Comparison of ENCODE assay signal across 27 mouse cellular contexts in genomic region chr3:87487911-87488310, GRCm38 (mm10). TPM values are rescaled to one million over a fixed set of nuclear protein-coding genes. Genes with fewer than 3 reads are reported as not detected.
DNase-seq lines count a peak whose midpoint lies in the region; ATAC-seq and TF ChIP-seq lines count a peak whose summit lies in the region.
"Had no signal": no experiment of that assay in that cellular context is flagged by ENCODE, and none has a peak within 500 bp of the region (broad histone marks: within the 10 kb centered on the region; RNA-seq: fewer than 3 reads in every experiment).

No protein-coding gene starts in this region.

- ATAC-seq in forebrain, embryonic 11.5 days (replicated peaks; ENCODE audit: low FRiP score) = no peak
- 0 out of 2 replicates have a peak, but pooled peaks have one; percentile 39 for ATAC-seq in common myeloid progenitor, adult 5-6 weeks (replicated peaks; ENCODE audit: low read depth, poor library complexity, severe bottlenecking)
- peak; percentile 87; the same call in 1 of the 2 replicates for ATAC-seq in monocyte, adult 5-6 weeks (replicated peaks; ENCODE audit: insufficient number of reproducible peaks, low FRiP score, low TSS enrichment, poor library complexity, severe bottlenecking)
- ATAC-seq: intestine, embryonic 16.5 days had no signal

- DNase-seq in forebrain, embryonic 10.5 days (ENCODE audit: extremely low spot score, low spot score) = peak; percentile 10
- no peak for DNase-seq in forebrain, embryonic 11.5 days (ENCODE audit: low spot score)
- peak; percentile 85 for DNase-seq in A20 (ENCODE audit: low read depth, low spot score)
- no peak for DNase-seq in cerebellum, postnatal 10 days
- DNase-seq in gastrocnemius, adult 2 months = no peak
- no peak for DNase-seq in kidney, adult 9 months
- DNase-seq: adrenal gland, postnatal 36 days; cerebellum, adult 9-10 months; heart, adult 18-20 months; heart, postnatal 36 days; lung, adult 18-20 months; lung, postnatal 36 days; right cerebral cortex, adult 18-20 months; thymus, adult 2 months had no signal

- 61% methylated on average over 2 of the region's 2 CpGs for WGBS in forebrain, embryonic 10.5 days
- 32% methylated on average over 2 of the region's 2 CpGs for WGBS in forebrain, embryonic 11.5 days

- H3K9ac ChIP-seq in forebrain, embryonic 11.5 days (ENCODE audit: low read length) = no peak overlapping the region
- H3K9ac ChIP-seq: embryonic facial prominence, embryonic 12.5 days; heart, embryonic 13.5 days; hindbrain, embryonic 14.5 days had no signal

- H3K27me3 ChIP-seq in forebrain, embryonic 10.5 days (ENCODE audit: poor library complexity, severe bottlenecking) = no peaks in the 10 kb centered on the region
- no peaks in the 10 kb centered on the region for H3K27me3 ChIP-seq in forebrain, embryonic 11.5 days (ENCODE audit: control insufficient read depth, insufficient read depth, low read length)
- H3K27me3 ChIP-seq: embryonic facial prominence, embryonic 12.5 days; heart, embryonic 13.5 days had no signal

- no peak overlapping the region for H3K4me2 ChIP-seq in forebrain, embryonic 11.5 days (ENCODE audit: low read depth, low read length, severe bottlenecking)
- H3K4me2 ChIP-seq: embryonic facial prominence, embryonic 12.5 days; heart, embryonic 13.5 days; hindbrain, embryonic 14.5 days; midbrain, embryonic 11.5 days had no signal

- H3K27ac ChIP-seq in forebrain, embryonic 10.5 days = no peak overlapping the region; the same call in 1 of the 2 replicates
- no peak overlapping the region for H3K27ac ChIP-seq in forebrain, embryonic 11.5 days (ENCODE audit: low read depth, low read length)
- no peak overlapping the region for H3K27ac ChIP-seq in gastrocnemius, adult 2 months
- H3K27ac ChIP-seq: embryonic facial prominence, embryonic 12.5 days; heart, embryonic 13.5 days; hindbrain, embryonic 14.5 days had no signal

- no peak for TF ChIP-seq CTCF in gastrocnemius, adult 2 months (IDR thresholded peaks at IDR 0.05)

- no peaks in the 10 kb centered on the region for H3K36me3 ChIP-seq in forebrain, embryonic 10.5 days (replicated peaks)
- H3K36me3 ChIP-seq in forebrain, embryonic 11.5 days (ENCODE audit: control insufficient read depth, insufficient read depth, low read length) = no peaks in the 10 kb centered on the region
- H3K36me3 ChIP-seq: embryonic facial prominence, embryonic 12.5 days; heart, embryonic 13.5 days had no signal

- H3K4me1 ChIP-seq in forebrain, embryonic 10.5 days = peaks cover 14% of the 10 kb centered on the region
- no peaks in the 10 kb centered on the region for H3K4me1 ChIP-seq in forebrain, embryonic 11.5 days (replicated peaks; ENCODE audit: control insufficient read depth, insufficient read depth, low read length)
- H3K4me1 ChIP-seq: embryonic facial prominence, embryonic 12.5 days; heart, embryonic 13.5 days had no signal

- intact Hi-C loops in gastrocnemius, adult 2 months (cut with DNase I) = no loop called here

- no peaks in the 10 kb centered on the region for H3K9me3 ChIP-seq in forebrain, embryonic 10.5 days
- H3K9me3 ChIP-seq in forebrain, embryonic 11.5 days (ENCODE audit: control insufficient read depth, low read length) = no peaks in the 10 kb centered on the region
- H3K9me3 ChIP-seq: embryonic facial prominence, embryonic 12.5 days; heart, embryonic 13.5 days had no signal

- H3K4me3 ChIP-seq in forebrain, embryonic 10.5 days = no peak overlapping the region
- H3K4me3 ChIP-seq in forebrain, embryonic 11.5 days (ENCODE audit: low read depth, low read length) = no peak overlapping the region
- no peak overlapping the region for H3K4me3 ChIP-seq in gastrocnemius, adult 2 months
- H3K4me3 ChIP-seq: embryonic facial prominence, embryonic 12.5 days; heart, embryonic 13.5 days had no signal

RNA-seq across cellular contexts. Expression of gene Etv3, which starts 37.3 kb away (rescaled TPM):
- 10.9 and 11.0 TPM in 2 replicates for polyA plus RNA-seq in forebrain, embryonic 10.5 days (2016; fragmentation: Nextera tagmentation; extraction: Ambion mirVana)
- polyA plus RNA-seq in forebrain, embryonic 11.5 days (2014; fragmentation: Nextera tagmentation; extraction: Ambion mirVana) = 9.1 and 10.6 TPM in 2 replicates
- 13.1 and 13.3 TPM in 2 replicates for total RNA-seq in common myeloid progenitor, adult 5-6 weeks (2017)
- total RNA-seq in monocyte, adult 5-6 weeks (2017) = 33.2 to 39.3 TPM (median 38.3 TPM) in 3 replicates
- 10 to 100 TPM in 1 of 2 experiments, 1 to 10 TPM in 1; 9.5 to 10.6 TPM for total RNA-seq in gastrocnemius, adult 2 months (2021)

RNA-seq across cellular contexts. Expression of gene Fcrl5, which starts 52.3 kb away (rescaled TPM):
- polyA plus RNA-seq in forebrain, embryonic 10.5 days (2016; fragmentation: Nextera tagmentation; extraction: Ambion mirVana) = not detected in 2 replicates
- polyA plus RNA-seq in forebrain, embryonic 11.5 days (2014; fragmentation: Nextera tagmentation; extraction: Ambion mirVana) = not detected in 2 replicates
- total RNA-seq in common myeloid progenitor, adult 5-6 weeks (2017) = not detected in 2 replicates
- 2.7 to 5.0 TPM (median 3.8 TPM) in 3 replicates for total RNA-seq in monocyte, adult 5-6 weeks (2017)
- not detected for total RNA-seq in gastrocnemius, adult 2 months (2021)
- total RNA-seq: adrenal gland, postnatal 36 days; gastrocnemius, adult 8-10 months; heart, postnatal 36 days; MEL had no signal
- polyA plus RNA-seq: embryonic facial prominence, embryonic 12.5 days; heart, embryonic 13.5 days; hindbrain, embryonic 14.5 days; intestine, embryonic 16.5 days; kidney, embryonic 16.5 days; limb, embryonic 14.5 days; midbrain, embryonic 11.5 days; neural tube, embryonic 11.5 days; stomach, embryonic 16.5 days had no signal

Comparison
In these comparisons a context has a peak if more than half of its experiments do, and no peak if none do; other contexts are left out.
1. DNase-seq: peak in forebrain, embryonic 10.5 days (single experiment) and A20 (single experiment); none in forebrain, embryonic 11.5 days (single experiment), cerebellum, postnatal 10 days (0 of 2), gastrocnemius, adult 2 months (single experiment) and kidney, adult 9 months (single experiment).